Mouse (Mus musculus) left cerebral cortex, postnatal 25 days (tissue): Measurements from ENCODE around the gene Tff3. TPM values are rescaled to one million over a fixed set of nuclear protein-coding genes. Genes with fewer than 3 reads are reported as not detected.

Source experiments
- DNase-seq, 2 experiments: peaks; one replicate each; pipeline ENCODE4 v3.0.0; 2022; ENCODE audit warnings: low spot score in 2 of 2, mixed read lengths in 1 of 2
- intact Hi-C: fragments of 180-260 bp; cut with DNase I; formaldehyde crosslinking; loops from one replicate; pipeline ENCODE4 v1.15.1; 2025
- total RNA-seq, 2 experiments: library from RNA; stranded (reverse); gene quantifications; 2 replicates each; pipeline ENCODE4 v1.2.3; 2021

Gene Tff3
- not detected for total RNA-seq

DNA sequence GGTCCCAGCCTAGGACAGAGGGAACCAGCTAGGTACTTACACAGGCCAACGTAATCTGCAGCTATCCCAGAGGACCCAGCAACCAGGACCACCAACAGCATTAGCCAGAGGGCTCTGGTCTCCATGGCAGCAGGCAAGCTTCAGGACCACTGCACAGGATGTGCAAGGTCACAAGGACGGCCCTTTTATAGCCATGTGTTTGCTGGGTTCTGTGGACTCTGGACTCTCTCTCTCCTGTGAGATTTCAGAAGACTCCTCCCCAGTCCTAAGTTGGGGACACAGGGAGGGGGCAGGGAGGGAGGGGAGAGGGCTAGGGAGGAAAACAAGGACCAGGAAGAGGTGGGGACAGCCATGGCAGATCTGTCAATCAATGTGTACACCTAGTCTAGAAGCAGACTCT lies at the start of gene Tff3:
Tff3 (minus strand) TSS at position 195 of the 400 bp plus-strand sequence.
- DNase-seq: no peak
- intact Hi-C loops: no loop called here

DNA sequence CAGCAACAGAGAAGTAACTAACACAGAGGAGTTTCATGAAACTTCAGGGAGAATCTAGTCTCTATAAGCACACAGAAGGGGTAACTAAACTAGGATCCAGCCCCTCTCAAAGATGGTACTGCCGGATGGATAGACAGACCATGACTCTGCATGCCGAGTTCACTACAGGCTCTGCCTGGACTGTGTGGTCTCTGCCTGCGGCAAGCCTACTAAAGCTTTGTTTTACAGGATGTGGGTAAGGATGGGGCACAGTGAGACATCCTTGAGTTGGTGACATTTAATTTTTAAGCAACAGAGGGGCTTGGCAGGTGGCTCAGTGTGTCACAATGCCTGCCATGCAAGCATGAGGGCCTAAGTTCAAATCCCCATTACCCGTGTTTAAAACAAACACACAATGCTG lies 46.9 kb upstream of the Tff3 start:
- no peak for DNase-seq
- intact Hi-C loops: no loop called here

DNA sequence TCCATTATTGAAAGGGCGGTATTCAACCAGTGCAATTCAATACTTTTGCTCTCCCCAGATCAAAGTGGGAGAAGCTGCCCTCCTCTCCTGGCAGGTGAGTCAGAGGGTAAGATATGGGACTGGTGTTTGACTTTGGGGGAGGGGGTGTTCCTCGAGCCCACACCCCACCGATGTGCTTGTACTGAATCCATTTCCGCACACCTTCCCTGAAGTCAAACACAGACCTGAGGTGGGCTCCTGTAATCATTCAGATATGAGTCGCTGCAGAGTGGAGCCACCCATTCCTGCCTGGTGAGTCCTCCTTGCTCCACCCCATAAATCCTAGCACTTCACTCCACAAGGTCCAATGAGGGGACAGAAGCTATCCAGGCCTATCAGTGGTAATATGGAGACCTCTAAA lies 40.4 kb upstream of the Tff3 start:
- no peak for DNase-seq
- intact Hi-C loops: no loop called here

DNA sequence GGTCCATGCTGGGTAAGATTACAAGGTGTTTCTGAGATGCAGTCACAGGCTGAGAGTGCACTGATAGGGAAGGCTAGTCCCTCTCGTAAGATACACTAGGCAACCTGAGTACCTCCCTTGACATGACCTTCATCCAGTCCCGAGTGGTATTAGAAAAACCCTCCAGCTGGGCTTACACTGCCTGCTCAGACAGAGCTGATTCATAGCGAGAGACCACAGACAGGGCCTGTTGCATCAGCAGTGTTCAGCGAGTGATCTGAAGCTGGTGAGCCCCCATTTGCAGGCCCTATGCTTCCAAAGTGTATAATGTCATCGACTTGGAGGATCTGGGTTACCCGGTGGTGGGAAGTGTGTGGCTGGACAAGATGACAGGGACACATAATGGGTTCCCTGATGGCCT lies 35.7 kb upstream of the Tff3 start, which contains the start of gene Tff1:
Tff1 (minus strand) TSS at position 151 of the 400 bp plus-strand sequence.
- intact Hi-C loops: no loop called here
- DNase-seq: no peak

DNA sequence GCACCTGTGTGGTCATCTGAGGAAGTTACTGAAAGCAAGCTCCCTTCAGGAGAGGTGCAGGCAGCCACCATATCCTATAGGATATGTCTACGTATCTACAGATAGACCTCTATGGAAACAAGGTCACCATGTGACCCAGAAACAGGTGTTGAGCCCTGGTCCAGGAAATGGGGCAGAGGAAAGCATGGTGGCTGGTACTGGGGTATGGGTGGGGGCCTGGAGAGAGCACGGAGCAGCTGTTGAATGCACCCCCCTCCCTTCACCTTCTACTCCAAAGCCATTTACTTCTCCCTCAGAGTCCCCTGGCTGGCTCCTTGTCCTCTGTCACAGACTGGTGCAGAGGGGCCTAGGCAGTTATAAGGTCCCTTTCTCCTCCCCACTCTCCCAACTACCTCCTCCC lies 34.4 kb upstream of the Tff3 start:
- DNase-seq: no peak
- intact Hi-C loops: no loop called here

DNA sequence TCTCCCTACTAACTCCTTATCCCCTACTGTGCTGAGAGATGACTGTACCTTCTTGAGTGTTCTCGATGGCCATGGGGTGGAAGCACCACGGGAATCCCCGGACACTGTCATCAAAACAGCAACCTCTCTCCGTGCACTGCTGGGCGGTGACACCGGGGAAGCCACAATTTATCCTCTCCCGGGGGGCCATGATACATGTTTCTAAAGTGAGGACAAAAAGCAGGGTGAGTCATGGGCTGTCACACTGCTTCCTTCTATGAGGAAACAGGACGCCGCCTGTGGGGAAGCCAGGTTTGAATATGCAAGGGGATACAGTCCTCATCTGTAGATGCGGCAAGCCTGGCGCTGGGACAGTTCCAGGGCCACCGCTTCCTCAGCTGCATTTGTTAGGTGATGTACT lies 33.2 kb upstream of the Tff3 start:
- no peak for DNase-seq
- intact Hi-C loops: no loop called here

DNA sequence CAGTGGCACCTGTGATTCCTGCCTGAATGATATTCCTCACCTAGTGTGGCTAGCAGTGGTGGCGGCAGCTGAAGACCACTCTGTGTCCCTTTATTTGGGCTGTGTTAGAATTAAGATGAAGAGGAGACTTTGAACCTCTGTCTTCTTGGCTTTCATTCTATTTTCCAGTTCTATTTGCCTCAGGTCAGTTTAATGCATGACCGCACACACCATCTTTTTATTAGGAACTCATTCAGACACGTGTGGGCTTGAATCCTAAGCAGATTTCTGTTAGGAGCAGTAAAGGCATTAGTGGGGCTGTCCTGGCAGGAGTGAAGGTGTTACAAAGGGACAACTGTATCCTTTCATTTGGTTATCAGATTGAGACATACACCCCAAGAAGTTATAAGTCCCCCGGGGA lies 30.8 kb upstream of the Tff3 start:
- intact Hi-C loops: no loop called here
- no peak for DNase-seq

DNA sequence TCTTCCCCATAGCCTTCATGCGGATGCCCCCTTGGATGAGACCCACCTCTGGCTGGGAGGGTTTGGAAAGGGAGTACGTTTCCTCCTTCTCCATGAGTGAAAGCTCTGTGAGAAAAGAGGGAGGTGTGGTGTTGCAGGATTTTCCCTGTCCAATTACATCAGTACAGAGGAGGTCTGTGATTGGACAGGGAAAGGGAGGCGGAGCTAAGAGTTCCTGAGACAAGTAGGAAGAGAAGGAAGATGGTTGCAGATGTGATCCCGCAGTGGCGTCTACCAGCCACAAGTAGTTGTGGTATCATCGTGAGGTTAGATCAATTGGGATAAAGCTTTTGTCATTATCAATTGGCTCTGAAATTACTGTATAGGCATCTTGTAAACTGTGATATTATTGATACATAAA lies 28.5 kb upstream of the Tff3 start:
- no peak for DNase-seq
- intact Hi-C loops: no loop called here

DNA sequence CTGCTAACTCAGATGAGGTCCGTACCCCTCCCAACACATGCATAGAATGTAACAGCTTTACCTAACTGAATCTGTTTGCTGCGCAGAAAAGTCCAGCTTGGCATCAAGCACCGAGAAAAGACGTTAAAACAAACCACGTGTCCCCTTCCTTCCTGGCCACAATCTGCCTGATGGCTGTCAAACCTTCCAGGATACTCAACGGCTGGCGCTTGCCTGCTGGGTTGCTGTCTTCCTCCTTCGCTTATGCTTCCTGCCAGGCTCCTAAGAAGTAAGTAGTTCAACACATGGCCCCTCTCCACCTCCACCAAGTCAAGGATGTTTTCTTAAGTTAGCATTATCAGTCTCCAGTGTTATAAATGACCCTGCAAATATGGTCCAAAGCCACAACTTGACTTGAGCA lies 24.3 kb upstream of the Tff3 start:
- no peak for DNase-seq
- intact Hi-C loops: no loop called here

DNA sequence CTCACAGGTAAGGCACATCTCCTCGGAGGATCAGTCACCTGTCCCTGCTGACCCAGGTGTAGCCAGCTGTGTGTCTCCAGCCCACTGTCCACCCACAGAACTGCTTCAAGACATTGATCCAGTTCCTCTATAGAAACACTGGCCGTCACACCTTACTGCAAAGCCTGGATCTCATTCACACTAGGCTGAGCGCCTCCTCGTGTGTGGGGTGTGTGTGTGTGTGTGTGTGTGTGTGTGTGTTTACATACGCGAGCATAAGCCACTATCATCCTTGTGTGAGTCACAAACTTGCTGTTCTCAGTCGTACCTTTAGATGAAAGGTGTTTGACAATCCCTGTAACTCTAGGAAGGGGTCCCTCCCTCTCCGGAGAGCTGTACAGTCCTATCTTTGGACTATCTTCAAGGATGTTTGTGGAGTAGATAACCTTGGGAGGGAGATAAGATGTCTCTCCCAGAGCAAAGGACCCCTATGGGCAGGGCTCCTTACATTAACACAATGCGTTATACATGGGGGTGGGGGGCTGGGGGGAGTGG lies 23.6 kb upstream of the Tff3 start:
- no peak for DNase-seq
- intact Hi-C loops: no loop called here

DNA sequence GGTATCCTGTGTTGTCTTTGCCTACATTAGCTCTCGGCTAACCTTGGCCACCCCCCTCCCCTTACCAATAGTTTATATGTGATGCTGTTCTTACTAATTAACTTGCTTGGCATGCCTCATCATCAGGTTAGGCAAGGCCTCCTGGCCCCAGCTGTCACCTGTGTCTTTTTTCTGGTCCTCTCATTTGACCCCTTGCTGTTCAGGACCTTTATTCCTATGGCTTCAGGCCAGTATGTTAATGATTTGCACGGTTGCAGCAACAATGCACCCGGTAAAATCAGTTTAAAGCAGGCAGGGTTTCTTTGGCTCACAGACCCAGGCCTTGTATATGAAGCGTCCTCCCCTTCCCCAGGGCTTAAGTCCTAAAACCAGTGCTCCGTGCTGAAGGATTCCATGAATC lies 23.1 kb upstream of the Tff3 start:
- intact Hi-C loops: no loop called here
- DNase-seq: no peak

DNA sequence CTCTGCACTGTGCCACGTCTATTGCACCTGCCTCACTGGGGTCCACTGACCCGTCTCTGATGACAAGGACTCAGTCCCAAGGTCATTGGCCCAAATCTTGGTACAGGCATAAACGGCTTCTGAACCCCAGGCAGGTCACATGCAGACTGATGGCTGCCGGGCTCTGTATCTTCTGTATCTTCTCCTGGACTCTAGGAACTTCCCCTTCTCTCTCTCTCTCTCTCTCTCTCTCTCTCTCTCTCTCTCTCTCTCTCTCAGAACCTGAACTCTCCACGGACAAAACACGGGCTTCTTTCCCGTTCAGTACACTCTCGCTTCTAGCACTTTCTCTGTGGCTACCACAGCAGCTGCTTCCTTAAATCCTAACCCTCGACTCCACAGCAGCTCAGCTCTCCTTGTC lies 16.6 kb upstream of the Tff3 start:
- DNase-seq: no peak
- intact Hi-C loops: no loop called here

DNA sequence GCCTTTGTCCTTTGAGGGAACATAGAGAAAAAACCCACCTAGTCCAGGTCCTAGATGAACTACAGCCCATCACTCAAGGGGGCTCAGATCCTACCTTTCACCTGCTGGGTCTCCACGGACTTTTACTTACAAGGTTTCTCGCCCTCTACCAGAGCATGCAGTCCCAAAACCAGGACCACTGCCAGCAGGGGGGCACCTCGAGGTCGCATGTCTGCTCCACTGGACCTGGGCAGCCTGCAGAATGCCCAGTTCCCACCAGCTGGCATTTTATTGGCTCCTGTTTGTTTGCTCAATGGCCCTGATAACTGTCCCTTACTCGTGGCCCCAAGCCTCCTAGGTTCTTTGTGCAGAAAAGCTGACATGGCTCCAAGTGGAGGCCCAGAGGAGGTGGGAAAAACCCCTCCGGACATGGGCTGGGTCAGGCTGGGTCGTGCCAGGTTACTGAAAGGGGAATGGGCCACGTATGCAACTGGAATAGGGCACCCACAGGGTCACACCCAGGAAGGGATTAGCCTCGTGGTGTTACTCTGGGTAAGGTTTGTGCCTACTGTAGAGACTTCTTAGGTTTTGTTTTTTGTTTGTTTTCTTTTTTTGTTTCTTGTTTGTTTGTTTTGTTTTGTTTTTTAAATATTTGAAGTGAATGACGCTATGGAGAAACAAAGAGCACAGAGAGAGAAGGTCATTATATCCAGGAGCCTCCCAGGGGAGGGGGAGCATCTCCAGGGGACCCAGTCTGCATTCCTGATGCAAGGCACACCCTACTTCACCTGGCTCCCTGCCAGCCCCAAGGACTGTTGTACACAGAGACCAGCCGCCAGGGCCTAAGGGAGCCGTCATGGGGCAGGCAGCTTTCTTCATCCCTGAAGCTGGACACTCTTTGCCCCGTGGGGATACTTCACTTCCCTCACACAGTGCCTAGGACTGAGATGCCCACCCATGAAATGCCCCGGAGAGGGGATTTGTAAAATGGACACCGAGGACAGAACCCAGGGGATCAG lies 14.9 kb upstream of the Tff3 start, which contains the start of gene Tff2:
Tff2 (minus strand) TSS at position 243 of the 998 bp plus-strand sequence.
- DNase-seq: no peak
- intact Hi-C loops: no loop called here

DNA sequence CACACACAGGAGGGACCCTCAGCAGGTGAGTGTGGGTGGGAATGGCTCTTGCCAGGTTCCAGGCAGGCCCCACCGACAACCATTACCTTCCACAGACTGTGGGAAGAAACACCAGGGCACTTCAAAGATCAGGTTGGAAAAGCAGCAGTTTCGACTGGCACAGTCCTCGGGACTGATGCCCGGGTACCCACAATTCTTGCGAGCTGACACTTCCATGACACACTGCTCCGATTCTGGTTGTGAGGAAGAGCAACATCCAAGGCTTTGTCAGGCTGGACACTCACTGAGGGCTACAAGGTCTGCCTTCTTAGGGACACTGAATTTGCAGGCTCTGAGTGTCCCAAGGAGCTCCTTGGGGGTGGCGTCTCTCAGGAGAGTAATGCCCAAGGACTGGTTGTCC lies 12.7 kb upstream of the Tff3 start:
- intact Hi-C loops: no loop called here
- no peak for DNase-seq

DNA sequence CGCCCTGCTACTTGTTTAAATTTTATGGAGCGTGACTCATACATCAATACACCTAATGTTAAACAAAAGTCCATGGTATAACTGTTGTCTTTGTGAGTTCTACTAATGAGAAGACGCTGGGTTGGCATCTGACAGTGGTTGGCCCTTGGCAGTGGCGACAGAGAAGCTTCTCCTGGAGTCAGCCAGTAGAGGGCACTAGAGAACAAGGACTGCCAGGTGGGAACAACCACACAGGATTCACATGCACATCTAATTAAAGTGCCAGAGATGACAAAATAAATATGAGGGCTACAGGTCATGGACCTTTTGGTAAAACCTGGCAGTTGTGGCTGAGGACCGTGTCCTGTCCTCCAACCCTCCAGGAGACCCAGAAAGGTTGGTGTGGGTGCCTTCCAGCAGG lies 9.0 kb upstream of the Tff3 start:
- intact Hi-C loops: loop anchor here (1.0 to 5.0 kb wide), 3 partner anchors 49 to 354 kb away; no protein-coding TSS in a partner anchor
- DNase-seq: peak; percentile 52 to 68

DNA sequence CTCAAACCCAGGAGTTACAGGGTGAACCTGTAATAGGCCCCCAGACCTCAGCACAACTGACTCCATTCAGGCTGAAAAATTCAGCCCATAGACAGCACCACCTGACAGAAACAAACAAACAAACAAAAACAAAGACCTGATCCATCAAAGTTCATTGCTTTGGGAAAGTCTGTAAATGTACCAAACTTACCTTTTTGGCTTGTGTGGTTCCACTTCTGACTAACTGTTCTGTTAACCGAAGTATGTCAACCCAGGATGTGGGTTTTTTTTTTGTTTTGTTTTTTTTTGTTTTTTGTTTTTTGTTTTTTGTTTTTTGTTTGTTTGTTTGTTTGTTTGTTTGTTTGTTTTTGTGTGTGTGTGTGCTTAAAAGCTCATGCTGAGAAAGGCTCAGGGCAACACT lies 7.4 kb upstream of the Tff3 start:
- no peak for DNase-seq
- intact Hi-C loops: loop anchor here (5.0 kb wide), 2 partner anchors 105 to 355 kb away; no protein-coding TSS in a partner anchor

DNA sequence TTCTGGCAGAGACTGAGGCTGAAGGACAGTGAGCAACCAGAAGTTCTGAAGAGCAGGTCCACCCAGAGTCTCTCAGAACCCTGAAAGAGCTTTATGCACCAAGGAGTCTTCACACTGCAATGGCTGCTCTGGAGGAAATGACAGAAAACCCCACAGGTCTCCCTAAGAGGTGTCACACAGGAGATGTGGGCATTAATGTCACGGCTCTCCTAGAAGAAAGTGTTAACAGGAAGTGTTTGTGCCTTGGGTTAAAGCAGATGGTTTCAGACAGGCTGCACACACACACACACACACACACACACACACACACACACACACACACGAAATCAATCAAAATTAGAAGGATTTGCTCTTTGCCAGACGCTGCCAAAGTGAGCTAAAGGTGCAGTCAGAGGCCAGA lies 6.8 kb upstream of the Tff3 start:
- intact Hi-C loops: loop anchor here (5.0 kb wide), 2 partner anchors 106 to 356 kb away; no protein-coding TSS in a partner anchor
- DNase-seq: no peak

DNA sequence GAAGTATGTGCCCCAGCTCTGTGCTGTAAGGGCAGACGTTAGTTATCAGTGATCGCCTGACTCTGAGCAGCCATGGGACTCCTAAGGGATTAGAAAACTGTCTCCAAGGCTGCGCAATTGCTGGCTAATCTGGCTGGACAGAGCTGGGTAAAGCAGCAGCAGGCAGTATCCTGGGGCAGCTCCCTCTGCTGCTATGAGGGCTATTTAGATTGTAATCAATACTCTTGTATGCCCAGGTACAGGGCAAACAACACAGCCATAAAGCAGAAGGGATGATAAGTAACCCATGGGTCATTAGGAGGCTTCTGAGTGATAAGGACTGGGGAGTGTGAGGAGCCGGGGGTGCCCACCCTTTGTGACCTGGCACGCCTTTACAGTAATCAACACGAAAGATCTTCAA lies 5.5 kb upstream of the Tff3 start:
- DNase-seq: no peak
- intact Hi-C loops: loop anchor here (5.0 kb wide), 2 partner anchors 107 to 357 kb away; no protein-coding TSS in a partner anchor

DNA sequence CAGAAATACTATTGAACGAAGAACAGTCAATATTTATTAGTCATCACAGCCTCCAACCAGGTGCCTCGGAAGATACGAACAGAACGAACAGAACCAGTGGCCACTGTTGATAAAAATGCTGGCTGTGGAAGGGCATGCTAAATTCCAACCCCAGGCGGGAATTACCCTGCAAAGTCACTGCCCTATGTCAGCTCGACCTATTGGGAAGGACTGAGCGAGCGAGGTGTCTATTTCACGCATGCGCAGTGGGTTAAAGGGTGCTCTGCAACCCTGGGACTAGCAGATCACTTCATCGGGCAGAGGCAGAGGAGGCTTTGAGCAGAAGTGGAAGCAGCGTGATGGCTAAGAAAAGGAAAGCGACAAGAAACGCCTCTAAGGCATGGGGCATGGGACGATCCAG lies 4.3 kb upstream of the Tff3 start:
- no peak for DNase-seq
- intact Hi-C loops: no loop called here

DNA sequence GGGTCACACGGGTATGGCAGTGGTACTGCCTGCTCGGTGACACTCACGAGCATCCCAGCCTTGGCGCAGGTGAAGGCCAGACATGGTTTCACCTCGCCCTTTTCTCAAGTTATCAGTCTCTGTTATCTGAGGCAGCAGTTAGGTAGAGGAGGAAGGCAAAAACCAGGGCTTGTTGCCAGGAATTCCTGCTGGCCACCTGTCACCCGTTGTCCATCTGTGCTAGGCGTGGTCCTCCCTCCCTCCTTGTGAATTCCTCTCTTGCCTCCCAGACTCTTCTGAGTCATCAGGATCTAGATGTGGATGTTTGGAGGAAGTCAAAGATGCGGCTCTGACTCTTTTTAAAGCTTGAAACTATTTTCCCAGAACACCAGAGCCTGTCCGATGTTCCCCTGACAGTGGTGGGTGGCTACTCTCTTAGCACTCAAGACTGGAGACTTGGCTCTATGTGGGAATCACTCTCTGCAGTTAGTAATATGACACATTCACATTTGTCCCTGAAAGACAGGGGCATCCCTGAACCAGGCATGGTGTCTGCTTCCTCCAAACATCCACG lies 1.9 kb upstream of the Tff3 start:
- peak; percentile 37 to 77 for DNase-seq
- intact Hi-C loops: no loop called here
